Mouse (Mus musculus) liver, embryonic 14.5 days (tissue): ENCODE results near the gene Armc12.

Experiments used
- CTCF ChIP-seq: IDR thresholded peaks from 2 replicates; pipeline ENCODE4 v1.5.1; 2016; ENCODE audit warnings: antibody characterized with exemption, low read depth, control low read depth
- EP300 ChIP-seq: IDR thresholded peaks from 2 replicates; pipeline ENCODE4 v1.6.1; 2016; ENCODE audit warnings: antibody characterized with exemption, low read depth

GRCm38 (mm10) chr17:28491035-28491770 lies 39.4 kb upstream of the Armc12 start:
- no peak for TF ChIP-seq CTCF
- no peak for TF ChIP-seq EP300
